9 mouse cellular contexts compared by ENCODE assay signal in genomic region chr17:48418174-48418573, GRCm38 (mm10). TPM values are rescaled to one million over a fixed set of nuclear protein-coding genes. Genes with fewer than 3 reads are reported as not detected.
DNase-seq lines count a peak whose midpoint lies in the region; ATAC-seq and TF ChIP-seq lines count a peak whose summit lies in the region.
"Had no signal": no experiment of that assay in that cellular context is flagged by ENCODE, and none has a peak within 500 bp of the region (broad histone marks: within the 10 kb centered on the region; RNA-seq: fewer than 3 reads in every experiment).

No protein-coding gene starts in this region.

- peaks cover 34% of the 10 kb centered on the region for H3K36me3 ChIP-seq in intestine, postnatal 0 days (ENCODE audit: control insufficient read depth, insufficient read depth)
- H3K36me3 ChIP-seq in liver, embryonic 15.5 days (replicated peaks), result peaks cover 66% of the 10 kb centered on the region
- H3K36me3 ChIP-seq in forebrain, postnatal 0 days (ENCODE audit: insufficient read depth), result peaks cover 12% of the 10 kb centered on the region

- no peaks in the 10 kb centered on the region for H3K9me3 ChIP-seq in intestine, postnatal 0 days (ENCODE audit: control insufficient read depth)
- no peaks in the 10 kb centered on the region for H3K9me3 ChIP-seq in liver, embryonic 15.5 days (replicated peaks)
- H3K9me3 ChIP-seq in forebrain, postnatal 0 days (ENCODE audit: low read length), result no peaks in the 10 kb centered on the region

- H3K4me3 ChIP-seq in cerebellum, adult 2 months (replicated peaks; ENCODE audit: insufficient read depth, low read depth, low read length), result no peak overlapping the region
- H3K4me3 ChIP-seq in intestine, postnatal 0 days (ENCODE audit: low read depth, low read length), result no peak overlapping the region
- H3K4me3 ChIP-seq in liver, embryonic 15.5 days (replicated peaks), result peak overlapping the region; percentile 10
- H3K4me3 ChIP-seq in forebrain, postnatal 0 days (ENCODE audit: low read depth, low read length), result no peak overlapping the region

- peaks cover 11% of the 10 kb centered on the region for H3K4me1 ChIP-seq in cerebellum, adult 2 months (ENCODE audit: control insufficient read depth, insufficient read depth, low read length)
- H3K4me1 ChIP-seq in intestine, postnatal 0 days (replicated peaks; ENCODE audit: control insufficient read depth, insufficient read depth, low read length), result peaks cover 2% of the 10 kb centered on the region; the same call in 1 of the 2 replicates
- peaks cover 42% of the 10 kb centered on the region for H3K4me1 ChIP-seq in liver, embryonic 15.5 days (replicated peaks)
- H3K4me1 ChIP-seq in forebrain, postnatal 0 days (ENCODE audit: insufficient read depth), result no peaks in the 10 kb centered on the region

- H3K27ac ChIP-seq in cerebellum, adult 2 months (ENCODE audit: insufficient read depth, low read length), result no peak overlapping the region
- peak overlapping the region; percentile 91 for H3K27ac ChIP-seq in intestine, postnatal 0 days (ENCODE audit: low read depth, low read length)
- peak overlapping the region; percentile 66 for H3K27ac ChIP-seq in liver, embryonic 15.5 days (replicated peaks)
- H3K27ac ChIP-seq in forebrain, postnatal 0 days (ENCODE audit: low read depth, low read length), result no peak overlapping the region
- H3K27ac ChIP-seq: hindbrain, embryonic 14.5 days had no signal

- peak; percentile 93 for ATAC-seq in intestine, postnatal 0 days
- ATAC-seq in liver, embryonic 15.5 days (ENCODE audit: insufficient read depth), result peak; percentile 53; the same call in 1 of the 2 replicates
- ATAC-seq in forebrain, postnatal 0 days, result no peak

- H3K9ac ChIP-seq in intestine, postnatal 0 days (ENCODE audit: low read depth, low read length), result no peak overlapping the region
- peak overlapping the region; percentile 9; the same call in 1 of the 2 replicates for H3K9ac ChIP-seq in liver, embryonic 15.5 days
- H3K9ac ChIP-seq in forebrain, postnatal 0 days, result no peak overlapping the region
- H3K9ac ChIP-seq: hindbrain, embryonic 14.5 days had no signal

- H3K27me3 ChIP-seq in cerebellum, adult 2 months (ENCODE audit: control insufficient read depth, insufficient read depth, low read length), result no peaks in the 10 kb centered on the region
- no peaks in the 10 kb centered on the region for H3K27me3 ChIP-seq in intestine, postnatal 0 days (replicated peaks; ENCODE audit: control insufficient read depth, insufficient read depth, low read length)
- no peaks in the 10 kb centered on the region for H3K27me3 ChIP-seq in liver, embryonic 15.5 days
- no peaks in the 10 kb centered on the region for H3K27me3 ChIP-seq in forebrain, postnatal 0 days (ENCODE audit: insufficient read depth, low read length)

- peak overlapping the region; percentile 40 for H3K4me2 ChIP-seq in intestine, postnatal 0 days (replicated peaks; ENCODE audit: low read depth)
- H3K4me2 ChIP-seq in liver, embryonic 15.5 days, result peak overlapping the region; percentile 52
- no peak overlapping the region for H3K4me2 ChIP-seq in forebrain, postnatal 0 days (ENCODE audit: low read depth)
- H3K4me2 ChIP-seq: hindbrain, embryonic 14.5 days had no signal

- 94% methylated on average over 7 of the region's 7 CpGs for WGBS in cerebellum, adult 2 months
- WGBS in intestine, postnatal 0 days, result 29% methylated on average over 7 of the region's 7 CpGs
- WGBS in liver, embryonic 15.5 days (ENCODE audit: insufficient replicate concordance), result 12% methylated on average over 7 of the region's 7 CpGs
- 87% methylated on average over 7 of the region's 7 CpGs for WGBS in forebrain, postnatal 0 days

- DNase-seq in cerebellum, adult 9-10 months, result peak; percentile 10
- DNase-seq in cerebellum, adult 2 months, result no peak
- DNase-seq in 416B (ENCODE audit: low read depth), result peak; percentile 89
- DNase-seq in forebrain, postnatal 0 days, result no peak
- DNase-seq in embryo, embryonic 9.5 days (ENCODE audit: extremely low spot score), result no peak
- DNase-seq in layer of hippocampus, adult 18-20 months (ENCODE audit: low spot score in 2 of 2), result no peak

- no peak for TF ChIP-seq POLR2A in cerebellum, adult 2 months (IDR thresholded peaks at IDR 0.05; ENCODE audit: borderline replicate concordance, insufficient read depth, low read length)

- TF ChIP-seq CTCF in cerebellum, adult 2 months (IDR thresholded peaks at IDR 0.05; ENCODE audit: borderline replicate concordance, insufficient read depth, low read depth, low read length), result no peak
- no peak for TF ChIP-seq CTCF in intestine, postnatal 0 days (IDR thresholded peaks at IDR 0.05; ENCODE audit: low read depth)
- TF ChIP-seq CTCF in forebrain, postnatal 0 days (IDR thresholded peaks at IDR 0.05; ENCODE audit: low read depth), result no peak

RNA-seq across cellular contexts. Expression of gene Oard1, which starts 8.4 kb away (rescaled TPM):
- 27.4 and 27.6 TPM in 2 replicates for polyA plus RNA-seq in cerebellum, adult 2 months (2012; rRNA removed)
- 52.1 and 53.9 TPM in 2 replicates for polyA plus RNA-seq in intestine, postnatal 0 days (2015; fragmentation: Nextera tagmentation; extraction: Ambion mirVana)
- 42.8 and 44.0 TPM in 2 replicates for polyA plus RNA-seq in liver, embryonic 15.5 days (2015; fragmentation: Nextera tagmentation; extraction: Ambion mirVana)
- 18.7 and 21.0 TPM in 2 replicates for total RNA-seq in forebrain, postnatal 0 days (2014; rRNA removed)
- polyA plus RNA-seq in forebrain, postnatal 0 days (2015; fragmentation: Nextera tagmentation; extraction: Ambion mirVana), result 36.0 and 40.0 TPM in 2 replicates
- 10 to 100 TPM; 13.7 to 14.1 TPM for total RNA-seq in layer of hippocampus, adult 18-20 months (2021)

RNA-seq across cellular contexts. Expression of gene Nfya, which starts 8.5 kb away (rescaled TPM):
- polyA plus RNA-seq in cerebellum, adult 2 months (2012; rRNA removed), result 20.3 and 28.1 TPM in 2 replicates
- polyA plus RNA-seq in intestine, postnatal 0 days (2015; fragmentation: Nextera tagmentation; extraction: Ambion mirVana), result 3.8 and 4.2 TPM in 2 replicates
- polyA plus RNA-seq in liver, embryonic 15.5 days (2015; fragmentation: Nextera tagmentation; extraction: Ambion mirVana), result 8.0 TPM in 2 replicates
- total RNA-seq in forebrain, postnatal 0 days (2014; rRNA removed), result 25.2 and 35.0 TPM in 2 replicates
- polyA plus RNA-seq in forebrain, postnatal 0 days (2015; fragmentation: Nextera tagmentation; extraction: Ambion mirVana), result 6.3 and 6.6 TPM in 2 replicates
- total RNA-seq in layer of hippocampus, adult 18-20 months (2021), result 10 to 100 TPM; 28.4 to 31.7 TPM

RNA-seq across cellular contexts. Expression of gene Apobec2, which starts 14.6 kb away (rescaled TPM):
- polyA plus RNA-seq in cerebellum, adult 2 months (2012; rRNA removed), result 0.21 and 0.28 TPM in 2 replicates
- 2.6 TPM in 2 replicates for polyA plus RNA-seq in intestine, postnatal 0 days (2015; fragmentation: Nextera tagmentation; extraction: Ambion mirVana)
- 2.5 and 4.3 TPM in 2 replicates for polyA plus RNA-seq in liver, embryonic 15.5 days (2015; fragmentation: Nextera tagmentation; extraction: Ambion mirVana)
- 0.43 and 1.1 TPM in 2 replicates for total RNA-seq in forebrain, postnatal 0 days (2014; rRNA removed)
- polyA plus RNA-seq in forebrain, postnatal 0 days (2015; fragmentation: Nextera tagmentation; extraction: Ambion mirVana), result 0.23 and 0.50 TPM in 2 replicates
- total RNA-seq in layer of hippocampus, adult 18-20 months (2021), result not detected

RNA-seq across cellular contexts. Expression of gene Tspo2, which starts 33.1 kb away (rescaled TPM):
- 0.43 and 0.60 TPM in 2 replicates for polyA plus RNA-seq in cerebellum, adult 2 months (2012; rRNA removed)
- 0.48 and 1.3 TPM in 2 replicates for polyA plus RNA-seq in intestine, postnatal 0 days (2015; fragmentation: Nextera tagmentation; extraction: Ambion mirVana)
- 182 and 191 TPM in 2 replicates for polyA plus RNA-seq in liver, embryonic 15.5 days (2015; fragmentation: Nextera tagmentation; extraction: Ambion mirVana)
- 0.31 TPM in 1 of 2 replicates, not detected in the other for total RNA-seq in forebrain, postnatal 0 days (2014; rRNA removed)
- 0.47 and 0.82 TPM in 2 replicates for polyA plus RNA-seq in forebrain, postnatal 0 days (2015; fragmentation: Nextera tagmentation; extraction: Ambion mirVana)
- not detected for total RNA-seq in layer of hippocampus, adult 18-20 months (2021)

RNA-seq across cellular contexts. Expression of gene Unc5cl, which starts 36.5 kb away (rescaled TPM):
- polyA plus RNA-seq in cerebellum, adult 2 months (2012; rRNA removed), result 0.16 and 0.19 TPM in 2 replicates
- polyA plus RNA-seq in intestine, postnatal 0 days (2015; fragmentation: Nextera tagmentation; extraction: Ambion mirVana), result 26.7 and 28.4 TPM in 2 replicates
- 4.0 and 5.2 TPM in 2 replicates for polyA plus RNA-seq in liver, embryonic 15.5 days (2015; fragmentation: Nextera tagmentation; extraction: Ambion mirVana)
- total RNA-seq in forebrain, postnatal 0 days (2014; rRNA removed), result not detected in 2 replicates
- polyA plus RNA-seq in forebrain, postnatal 0 days (2015; fragmentation: Nextera tagmentation; extraction: Ambion mirVana), result 0.14 and 0.56 TPM in 2 replicates
- under 1 TPM; 0.56 to 0.92 TPM for total RNA-seq in layer of hippocampus, adult 18-20 months (2021)

Comparison
In these comparisons a context has a peak if more than half of its experiments do, and no peak if none do; other contexts are left out.
1. DNase-seq: peak in cerebellum, adult 9-10 months (single experiment) and 416B (single experiment); none in cerebellum, adult 2 months (0 of 2), forebrain, postnatal 0 days (single experiment), embryo, embryonic 9.5 days (single experiment) and layer of hippocampus, adult 18-20 months (0 of 2).
2. H3K27ac ChIP-seq: peak in intestine, postnatal 0 days (single experiment) and liver, embryonic 15.5 days (single experiment); none in cerebellum, adult 2 months (single experiment) and forebrain, postnatal 0 days (single experiment).